Mouse (Mus musculus) embryonic facial prominence, embryonic 14.5 days (tissue): ENCODE measurements around the gene Phgr1. TPM values are rescaled to one million over a fixed set of nuclear protein-coding genes. Genes with fewer than 3 reads are reported as not detected.

Source experiments
- ATAC-seq: fragments of 200-750 bp; cut with Nextera tagmentation; 2 replicates; pipeline ENCODE4 v1.8.0; 2017; ENCODE audit warnings: low read depth, moderate number of reproducible peaks, moderate TSS enrichment
- DNase-seq: peaks from one replicate; pipeline ENCODE4 v3.0.0-alpha.2; 2015; ENCODE audit warnings: low spot score
- H3K27ac ChIP-seq: fragments of 300-500 bp; sonication (generic); replicated peaks from 2 replicates; pipeline ENCODE4 v1.5.1; 2014; ENCODE audit warnings: low read depth, mild to moderate bottlenecking, low read length, moderate library complexity
- H3K27me3 ChIP-seq: fragments of 300-500 bp; sonication (generic); replicated peaks from 2 replicates; pipeline ENCODE4 v1.6.1; 2014; ENCODE audit warnings: low read length; ENCODE audit not compliant: control insufficient read depth, insufficient read depth
- H3K36me3 ChIP-seq: fragments of 300-500 bp; sonication (generic); 2 replicates; pipeline ENCODE4 v1.6.1; 2014; ENCODE audit warnings: low read length, mixed read lengths; ENCODE audit not compliant: control insufficient read depth, insufficient read depth
- H3K4me1 ChIP-seq: fragments of 300-500 bp; sonication (generic); 2 replicates; pipeline ENCODE4 v1.6.1; 2014; ENCODE audit warnings: antibody characterized with exemption, low read length; ENCODE audit not compliant: control insufficient read depth, insufficient read depth
- H3K4me2 ChIP-seq: fragments of 300-500 bp; sonication (generic); 2 replicates; pipeline ENCODE4 v1.6.1; 2014; ENCODE audit warnings: low read depth, mild to moderate bottlenecking, low read length, moderate library complexity, mixed read lengths
- H3K4me3 ChIP-seq: fragments of 300-500 bp; sonication (generic); 2 replicates; pipeline ENCODE4 v1.5.1; 2014; ENCODE audit warnings: low read depth, mild to moderate bottlenecking, low read length
- H3K9ac ChIP-seq: fragments of 300-500 bp; sonication (generic); 2 replicates; pipeline ENCODE4 v1.6.1; 2014; ENCODE audit warnings: low read depth, mild to moderate bottlenecking, low read length, moderate library complexity, mixed read lengths
- H3K9me3 ChIP-seq: fragments of 300-500 bp; sonication (generic); 2 replicates; pipeline ENCODE4 v1.6.1; 2016; ENCODE audit warnings: low read length; ENCODE audit not compliant: control insufficient read depth
- WGBS: fragments of 180-500 bp; shearing (Covaris S2); extraction: QIAGEN DNeasy Blood & Tissue Kit; methylation state at CpG from one replicate; pipeline ENCODE4 v1.1.7; 2014; 5-methylcytosine and 5-hydroxymethylcytosine counted together
- polyA plus RNA-seq: library from polyadenylated mRNA; unstranded; fragments of >200 nt; fragmentation: Nextera tagmentation; extraction: Ambion mirVana; gene quantifications from 2 replicates; pipeline ENCODE4 v1.2.1, GENCODE M21; 2014

Gene Phgr1
- polyA plus RNA-seq, 1 experiment from 2014 or later: 0.35 TPM

DNA sequence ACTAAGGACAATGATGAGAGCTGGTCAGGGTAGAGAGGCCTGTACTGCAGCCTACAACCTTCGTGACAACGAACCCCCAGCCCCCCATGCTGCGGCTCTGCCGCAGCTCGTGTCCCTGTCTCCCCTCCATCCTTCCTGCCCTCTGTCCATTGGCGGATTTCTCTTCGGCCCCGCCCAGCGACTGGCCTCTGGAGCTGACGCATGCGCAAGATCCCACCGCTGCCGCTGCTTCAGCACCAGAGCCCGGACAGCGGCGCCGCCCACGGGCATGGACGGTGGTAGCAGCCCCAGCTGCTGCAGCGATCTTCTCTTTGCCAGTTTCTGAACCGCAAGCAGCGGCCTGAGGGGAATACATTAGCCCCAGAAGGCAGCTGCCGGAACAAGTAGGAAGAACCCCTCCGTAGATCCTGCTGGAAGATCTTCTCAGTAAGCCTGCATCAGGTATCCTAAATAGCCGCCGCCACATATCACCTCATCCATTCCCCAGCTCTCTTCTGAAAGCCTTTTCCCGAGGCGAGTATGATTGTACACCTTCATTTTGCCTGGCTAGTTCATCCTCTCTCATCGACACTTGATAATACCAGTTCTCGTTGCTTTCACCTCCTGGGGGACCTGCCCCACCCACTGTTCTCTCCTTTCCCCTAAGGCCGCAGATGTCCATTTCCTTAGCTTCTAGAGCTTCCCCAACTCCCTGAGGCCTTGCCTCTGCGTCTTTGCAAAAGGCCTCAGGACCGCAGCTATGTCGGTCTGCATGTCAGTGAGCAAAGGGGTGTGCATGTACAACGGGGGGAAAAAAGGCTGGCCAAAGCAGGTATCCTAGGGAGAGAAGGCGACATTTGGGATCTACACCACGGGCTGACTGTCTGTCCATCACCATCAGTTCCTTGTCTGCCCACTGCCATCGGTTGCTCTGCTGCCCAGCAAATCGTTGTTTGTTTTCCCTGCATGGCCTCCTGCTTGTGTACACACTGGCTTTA lies 7.2 kb downstream of the Phgr1 start, which contains the start of gene Disp2:
Gene Disp2, plus strand, starts transcription at position 216 of the 977 bp plus-strand sequence.
- 0 out of 2 replicates have a peak, but pooled peaks cover 7% of the 10 kb centered on the region for H3K27me3 ChIP-seq
- 10% methylated on average over 39 of the region's 39 CpGs for WGBS
- peak; percentile 95 for ATAC-seq
- no peaks in the 10 kb centered on the region for H3K36me3 ChIP-seq
- H3K9ac ChIP-seq: 0 out of 2 replicates have a peak within 1 kb of the TSS, but pooled peaks have one; percentile 28
- H3K4me1 ChIP-seq: 0 out of 2 replicates have a peak, but pooled peaks cover 6% of the 10 kb centered on the region
- peak within 1 kb of the TSS; percentile 57 for H3K4me2 ChIP-seq
- no peak within 1 kb of the TSS for H3K27ac ChIP-seq
- DNase-seq: peak; percentile 94
- H3K9me3 ChIP-seq: no peaks in the 10 kb centered on the region
- peak within 1 kb of the TSS; percentile 32 for H3K4me3 ChIP-seq

- Histone ChIP-seq H3K4me1 (no peaks in the 10 kb centered on the region), H3K27ac (no peak overlapping the region), H3K27me3 (0 out of 2 replicates have a peak, but pooled peaks cover 7% of the 10 kb centered on the region), H3K9me3 (no peaks in the 10 kb centered on the region), H3K9ac (no peak overlapping the region), H3K36me3 (no peaks in the 10 kb centered on the region), H3K4me2 (no peak overlapping the region), H3K4me3 (no peak overlapping the region)
- no peak for ATAC-seq
- no peak for DNase-seq
- WGBS: 60% methylated on average over 1 of the region's 1 CpGs
Observed at GRCm38 (mm10) chr2:118781115-118781514, 8.5 kb downstream of the Phgr1 start.

GRCm38 (mm10) chr2:118782303-118782702 lies 9.7 kb downstream of the Phgr1 start:
- Histone ChIP-seq H3K4me2 (no peak overlapping the region), H3K27ac (no peak overlapping the region)

GRCm38 (mm10) chr2:118783093-118783492 lies 10.5 kb downstream of the Phgr1 start:
- DNase-seq: no peak
- no peak overlapping the region for H3K9ac ChIP-seq
- no peak overlapping the region for H3K4me3 ChIP-seq
- no peak overlapping the region for H3K4me2 ChIP-seq
- no peak overlapping the region for H3K27ac ChIP-seq
- ATAC-seq: no peak
- 0 out of 2 replicates have a peak, but pooled peaks cover 7% of the 10 kb centered on the region for H3K27me3 ChIP-seq
- H3K4me1 ChIP-seq: no peaks in the 10 kb centered on the region
- no peaks in the 10 kb centered on the region for H3K36me3 ChIP-seq
- 54% methylated on average over 5 of the region's 5 CpGs for whole genome bisulfite sequencing
- no peaks in the 10 kb centered on the region for H3K9me3 ChIP-seq

More at GRCm38 (mm10) chr2:118782303-118782702, 9.7 kb downstream of the Phgr1 start:
- H3K4me1 ChIP-seq: no peaks in the 10 kb centered on the region
- no peak overlapping the region for H3K4me3 ChIP-seq
- DNase-seq (no peak), ATAC-seq (no peak)
- no peak overlapping the region for H3K9ac ChIP-seq
- H3K27me3 ChIP-seq: 0 out of 2 replicates have a peak, but pooled peaks cover 7% of the 10 kb centered on the region
- WGBS: 60% methylated on average over 4 of the region's 4 CpGs
- H3K36me3 ChIP-seq: no peaks in the 10 kb centered on the region
- no peaks in the 10 kb centered on the region for H3K9me3 ChIP-seq

DNA sequence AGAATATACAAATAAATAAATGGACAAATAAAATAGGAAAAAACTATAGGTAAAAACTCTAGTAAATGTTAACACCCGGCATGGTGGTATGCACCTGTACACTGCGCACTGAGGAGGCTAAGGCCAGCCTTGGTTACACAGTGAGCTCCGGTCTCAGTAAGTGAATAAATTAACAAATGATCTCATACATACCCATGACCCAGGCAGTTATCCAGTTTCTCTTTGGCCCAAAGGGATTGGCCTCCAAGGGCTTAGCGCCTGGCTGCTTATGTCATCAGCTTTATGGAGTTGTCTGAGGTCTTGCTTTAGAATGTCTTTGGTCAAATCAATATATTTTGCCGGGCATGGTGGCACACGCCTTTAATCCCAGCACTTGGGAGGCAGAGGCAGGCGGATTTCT lies 11.1 kb downstream of the Phgr1 start:
- Histone ChIP-seq H3K4me3 (no peak overlapping the region), H3K9ac (no peak overlapping the region), H3K4me1 (no peaks in the 10 kb centered on the region), H3K9me3 (no peaks in the 10 kb centered on the region), H3K27me3 (0 out of 2 replicates have a peak, but pooled peaks cover 7% of the 10 kb centered on the region), H3K36me3 (no peaks in the 10 kb centered on the region), H3K4me2 (no peak overlapping the region), H3K27ac (no peak overlapping the region)
- 91% methylated on average over 7 of the region's 7 CpGs for WGBS
- ATAC-seq (no peak), DNase-seq (no peak)

GRCm38 (mm10) chr2:118786525-118786924 lies 14.0 kb downstream of the Phgr1 start:
- no peak for ATAC-seq

GRCm38 (mm10) chr2:118789501-118789900 lies 16.9 kb downstream of the Phgr1 start:
- H3K27ac ChIP-seq: no peak overlapping the region
- H3K4me1 ChIP-seq: no peaks in the 10 kb centered on the region; the same call in 1 of the 2 replicates
- DNase-seq (no peak), ATAC-seq (no peak)
- no peak overlapping the region for H3K4me3 ChIP-seq
- no peaks in the 10 kb centered on the region for H3K27me3 ChIP-seq
- no peak overlapping the region for H3K4me2 ChIP-seq
- H3K9ac ChIP-seq: no peak overlapping the region
- no peaks in the 10 kb centered on the region for H3K36me3 ChIP-seq
- no peaks in the 10 kb centered on the region for H3K9me3 ChIP-seq
- WGBS: 90% methylated on average over 11 of the region's 11 CpGs

More at GRCm38 (mm10) chr2:118786525-118786924, 14.0 kb downstream of the Phgr1 start:
- H3K9ac ChIP-seq: no peak overlapping the region
- no peak overlapping the region for H3K4me2 ChIP-seq
- 84% methylated on average over 5 of the region's 5 CpGs for WGBS
- no peaks in the 10 kb centered on the region; the same call in 1 of the 2 replicates for H3K4me1 ChIP-seq
- no peak overlapping the region for H3K27ac ChIP-seq
- DNase-seq: no peak
- H3K36me3 ChIP-seq: no peaks in the 10 kb centered on the region
- no peaks in the 10 kb centered on the region for H3K9me3 ChIP-seq
- no peak overlapping the region for H3K4me3 ChIP-seq
- H3K27me3 ChIP-seq: no peaks in the 10 kb centered on the region

GRCm38 (mm10) chr2:118790221-118790550 lies 17.6 kb downstream of the Phgr1 start:
- Histone ChIP-seq H3K4me3 (no peak overlapping the region), H3K27ac (no peak overlapping the region), H3K4me1 (no peaks in the 10 kb centered on the region; the same call in 1 of the 2 replicates), H3K9ac (no peak overlapping the region), H3K9me3 (no peaks in the 10 kb centered on the region), H3K36me3 (no peaks in the 10 kb centered on the region), H3K4me2 (peak overlapping the region; percentile 39), H3K27me3 (no peaks in the 10 kb centered on the region)
- no peak for DNase-seq
- ATAC-seq: no peak
- 54% methylated on average over 12 of the region's 12 CpGs for WGBS
